ENCODE assay signal across 8 mouse cellular contexts in the genomic region with DNA sequence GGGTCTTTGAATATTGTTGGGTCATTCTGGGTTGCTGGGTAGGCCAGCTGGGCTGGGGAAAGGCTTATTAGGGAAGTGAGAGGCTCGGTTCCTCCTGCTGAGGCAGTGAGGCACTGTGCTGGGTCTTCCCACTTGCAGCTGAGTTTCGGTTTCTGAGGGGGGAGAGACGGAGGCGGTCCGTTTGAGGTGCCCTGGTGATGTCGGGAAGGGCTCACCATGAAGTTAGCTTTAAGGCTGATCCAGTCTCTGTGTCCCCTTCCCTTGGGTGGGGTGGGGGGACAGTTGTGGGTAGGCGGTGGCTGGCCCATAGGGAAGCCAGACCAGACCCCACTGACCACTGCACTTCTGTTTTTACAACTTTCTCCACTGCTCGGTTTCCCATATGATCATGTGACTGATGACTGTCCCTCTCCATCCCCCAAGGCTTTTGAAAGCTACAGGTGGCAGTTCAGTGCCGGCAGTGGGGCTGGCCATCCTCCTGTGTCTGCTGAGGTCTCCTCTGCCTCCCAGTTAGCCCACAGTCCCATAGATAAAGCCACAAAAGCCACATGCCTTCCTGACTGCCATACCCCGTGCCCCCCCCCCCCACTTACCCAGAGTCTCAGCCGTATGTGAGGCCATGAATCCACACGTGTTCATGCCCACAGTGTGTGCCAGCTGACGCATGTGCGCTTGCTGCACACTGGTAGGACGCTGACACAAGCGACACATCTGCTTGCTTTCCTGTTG. TPM values are rescaled to one million over a fixed set of nuclear protein-coding genes. Genes with fewer than 3 reads are reported as not detected.
DNase-seq lines count a peak whose midpoint lies in the region; ATAC-seq and TF ChIP-seq lines count a peak whose summit lies in the region.

No protein-coding gene starts in this region.

- WGBS in limb, embryonic 14.5 days = 65% methylated on average over 16 of the region's 16 CpGs
- 4% methylated on average over 16 of the region's 16 CpGs for WGBS in spleen, adult 2 months
- 71% methylated on average over 16 of the region's 16 CpGs for WGBS in forebrain, embryonic 12.5 days

- peaks cover 42% of the 10 kb centered on the region for H3K36me3 ChIP-seq in limb, embryonic 14.5 days (ENCODE audit: control insufficient read depth, insufficient read depth, low read length)
- H3K36me3 ChIP-seq in spleen, adult 2 months (ENCODE audit: control insufficient read depth, insufficient read depth, low read length) = peaks cover 6% of the 10 kb centered on the region; the same call in 1 of the 2 replicates
- peaks cover 34% of the 10 kb centered on the region for H3K36me3 ChIP-seq in forebrain, embryonic 12.5 days (replicated peaks)

- no peak for TF ChIP-seq CTCF in spleen, adult 2 months (IDR thresholded peaks at IDR 0.05; ENCODE audit: extremely low read depth, insufficient read depth, insufficient read length, insufficient replicate concordance)

- peak overlapping the region; percentile 53 for H3K4me3 ChIP-seq in brown adipose tissue, adult 24 weeks (ENCODE audit: insufficient read depth, low read depth, low read length)
- no peak overlapping the region for H3K4me3 ChIP-seq in limb, embryonic 14.5 days (replicated peaks; ENCODE audit: low read length)
- peak overlapping the region; percentile 57; the same call in 1 of the 2 replicates for H3K4me3 ChIP-seq in spleen, adult 2 months (ENCODE audit: extremely low read depth, insufficient read depth, insufficient read length)
- no peak overlapping the region for H3K4me3 ChIP-seq in forebrain, embryonic 12.5 days (replicated peaks)

- TF ChIP-seq POLR2A in limb, embryonic 14.5 days (IDR thresholded peaks at IDR 0.05; ENCODE audit: borderline replicate concordance, extremely low read depth, insufficient read depth, insufficient read length) = no peak
- TF ChIP-seq POLR2A in spleen, adult 2 months (IDR thresholded peaks at IDR 0.05; ENCODE audit: low read depth, low read length) = no peak

- H3K9me3 ChIP-seq in limb, embryonic 14.5 days (ENCODE audit: control insufficient read depth, low read length) = no peaks in the 10 kb centered on the region
- no peaks in the 10 kb centered on the region for H3K9me3 ChIP-seq in forebrain, embryonic 12.5 days

- peaks cover 14% of the 10 kb centered on the region; the same call in 1 of the 2 replicates for H3K4me1 ChIP-seq in brown adipose tissue, adult 24 weeks (ENCODE audit: control insufficient read depth, insufficient read depth, insufficient read length, low read length)
- peaks cover 11% of the 10 kb centered on the region for H3K4me1 ChIP-seq in limb, embryonic 14.5 days (ENCODE audit: control insufficient read depth, insufficient read depth, low read length)
- H3K4me1 ChIP-seq in spleen, adult 2 months (ENCODE audit: control insufficient read depth, insufficient read depth, insufficient read length) = peaks cover 19% of the 10 kb centered on the region; the same call in 1 of the 2 replicates
- peaks cover 20% of the 10 kb centered on the region for H3K4me1 ChIP-seq in forebrain, embryonic 12.5 days

- no peak overlapping the region for H3K4me2 ChIP-seq in limb, embryonic 14.5 days (replicated peaks; ENCODE audit: low read depth, low read length, severe bottlenecking)
- no peak overlapping the region for H3K4me2 ChIP-seq in forebrain, embryonic 12.5 days

- H3K27me3 ChIP-seq in limb, embryonic 14.5 days (ENCODE audit: control insufficient read depth, insufficient read depth, low read length) = no peaks in the 10 kb centered on the region
- no peaks in the 10 kb centered on the region for H3K27me3 ChIP-seq in spleen, adult 2 months (ENCODE audit: control insufficient read depth, insufficient read depth, low read length)
- peaks cover 9% of the 10 kb centered on the region for H3K27me3 ChIP-seq in forebrain, embryonic 12.5 days

- peak overlapping the region; percentile 31; the same call in 1 of the 2 replicates for H3K9ac ChIP-seq in limb, embryonic 14.5 days (ENCODE audit: low read depth, low read length, severe bottlenecking)
- no peak overlapping the region for H3K9ac ChIP-seq in forebrain, embryonic 12.5 days

- peak overlapping the region; percentile 51 for H3K27ac ChIP-seq in brown adipose tissue, adult 24 weeks (replicated peaks; ENCODE audit: low read depth, low read length)
- H3K27ac ChIP-seq in limb, embryonic 14.5 days (replicated peaks; ENCODE audit: low read depth, low read length) = no peak overlapping the region
- H3K27ac ChIP-seq in spleen, adult 2 months (ENCODE audit: insufficient read depth, low read length) = peak overlapping the region; percentile 93
- no peak overlapping the region for H3K27ac ChIP-seq in forebrain, embryonic 12.5 days

- peak; percentile 50 to 76 for DNase-seq in heart, adult 18-20 months
- no peak for DNase-seq in heart, postnatal 4 days
- peak; percentile 97 for DNase-seq in A20 (ENCODE audit: low read depth, low spot score)
- DNase-seq in limb, embryonic 14.5 days (ENCODE audit: low spot score) = no peak
- peak; percentile 76 to 78 for DNase-seq in spleen, adult 2 months (ENCODE audit: low read depth in 1 of 2, low spot score in 2 of 2)
- DNase-seq in c-Kit-positive CD71-positive TER-119-positive erythroid progenitor cells, embryonic 14.5 days (ENCODE audit: low spot score) = no peak

- ATAC-seq in limb, embryonic 14.5 days (ENCODE audit: low FRiP score, low read depth) = no peak
- no peak for ATAC-seq in forebrain, embryonic 12.5 days (ENCODE audit: low FRiP score)

RNA-seq across cellular contexts. Expression of gene Grn, which starts 2.2 kb away (rescaled TPM):
- total RNA-seq in heart, adult 18-20 months (2021) = 10 to 100 TPM; 82.0 to 98.0 TPM
- total RNA-seq in heart, postnatal 4 days (2021) = 100 to 1,000 TPM; 141 to 144 TPM
- polyA plus RNA-seq in brown adipose tissue, adult 24 weeks (2012; ENCODE audit: insufficient read depth, insufficient read length, missing spikeins) = 57.5 and 78.8 TPM in 2 replicates
- polyA plus RNA-seq in limb, embryonic 14.5 days (2012; rRNA removed) = 120 and 135 TPM in 2 replicates
- 118 and 133 TPM in 2 replicates for polyA plus RNA-seq in limb, embryonic 14.5 days (2014; fragmentation: Nextera tagmentation; extraction: Ambion mirVana)
- 232 and 240 TPM in 2 replicates for polyA plus RNA-seq in spleen, adult 2 months (2012; rRNA removed)
- 55.5 and 57.6 TPM in 2 replicates for polyA plus RNA-seq in forebrain, embryonic 12.5 days (2016; fragmentation: Nextera tagmentation; extraction: Ambion mirVana)

RNA-seq across cellular contexts. Expression of gene Fam171a2, which starts 15.2 kb away (rescaled TPM):
- 1 to 10 TPM; 3.4 to 4.8 TPM for total RNA-seq in heart, adult 18-20 months (2021)
- 10 to 100 TPM; 30.2 to 30.5 TPM for total RNA-seq in heart, postnatal 4 days (2021)
- 0.63 and 1.0 TPM in 2 replicates for polyA plus RNA-seq in brown adipose tissue, adult 24 weeks (2012; ENCODE audit: insufficient read depth, insufficient read length, missing spikeins)
- polyA plus RNA-seq in limb, embryonic 14.5 days (2012; rRNA removed) = 56.8 and 85.1 TPM in 2 replicates
- polyA plus RNA-seq in limb, embryonic 14.5 days (2014; fragmentation: Nextera tagmentation; extraction: Ambion mirVana) = 8.9 and 10.0 TPM in 2 replicates
- 4.1 and 5.2 TPM in 2 replicates for polyA plus RNA-seq in spleen, adult 2 months (2012; rRNA removed)
- polyA plus RNA-seq in forebrain, embryonic 12.5 days (2016; fragmentation: Nextera tagmentation; extraction: Ambion mirVana) = 13.3 and 15.2 TPM in 2 replicates

RNA-seq across cellular contexts. Expression of gene Slc25a39, which starts 24.5 kb away (rescaled TPM):
- 100 to 1,000 TPM; 187 to 194 TPM for total RNA-seq in heart, adult 18-20 months (2021)
- total RNA-seq in heart, postnatal 4 days (2021) = 100 to 1,000 TPM; 161 to 165 TPM
- polyA plus RNA-seq in brown adipose tissue, adult 24 weeks (2012; ENCODE audit: insufficient read depth, insufficient read length, missing spikeins) = 397 and 609 TPM in 2 replicates
- 120 and 181 TPM in 2 replicates for polyA plus RNA-seq in limb, embryonic 14.5 days (2012; rRNA removed)
- 179 and 195 TPM in 2 replicates for polyA plus RNA-seq in limb, embryonic 14.5 days (2014; fragmentation: Nextera tagmentation; extraction: Ambion mirVana)
- 348 and 407 TPM in 2 replicates for polyA plus RNA-seq in spleen, adult 2 months (2012; rRNA removed)
- 173 TPM in 2 replicates for polyA plus RNA-seq in forebrain, embryonic 12.5 days (2016; fragmentation: Nextera tagmentation; extraction: Ambion mirVana)

RNA-seq across cellular contexts. Expression of gene Itga2b, which starts 37.6 kb away (rescaled TPM):
- total RNA-seq in heart, adult 18-20 months (2021) = 1 to 10 TPM; 4.1 to 4.4 TPM
- 1 to 10 TPM; 4.2 to 5.4 TPM for total RNA-seq in heart, postnatal 4 days (2021)
- 1.4 and 2.0 TPM in 2 replicates for polyA plus RNA-seq in brown adipose tissue, adult 24 weeks (2012; ENCODE audit: insufficient read depth, insufficient read length, missing spikeins)
- 7.0 and 7.3 TPM in 2 replicates for polyA plus RNA-seq in limb, embryonic 14.5 days (2012; rRNA removed)
- polyA plus RNA-seq in limb, embryonic 14.5 days (2014; fragmentation: Nextera tagmentation; extraction: Ambion mirVana) = 3.5 and 5.0 TPM in 2 replicates
- 60.4 and 60.8 TPM in 2 replicates for polyA plus RNA-seq in spleen, adult 2 months (2012; rRNA removed)
- 3.5 and 4.5 TPM in 2 replicates for polyA plus RNA-seq in forebrain, embryonic 12.5 days (2016; fragmentation: Nextera tagmentation; extraction: Ambion mirVana)

RNA-seq across cellular contexts. Expression of gene Rundc3a, which starts 39.1 kb away (rescaled TPM):
- total RNA-seq in heart, adult 18-20 months (2021) = under 1 TPM in 1 of 2 experiments, not detected in 1; 0.64 TPM
- total RNA-seq in heart, postnatal 4 days (2021) = 1 to 10 TPM in 1 of 2 experiments, under 1 TPM in 1; 0.50 to 1.9 TPM
- polyA plus RNA-seq in brown adipose tissue, adult 24 weeks (2012; ENCODE audit: insufficient read depth, insufficient read length, missing spikeins) = not detected in 2 replicates
- 2.9 and 3.2 TPM in 2 replicates for polyA plus RNA-seq in limb, embryonic 14.5 days (2012; rRNA removed)
- 1.0 and 1.1 TPM in 2 replicates for polyA plus RNA-seq in limb, embryonic 14.5 days (2014; fragmentation: Nextera tagmentation; extraction: Ambion mirVana)
- 3.6 and 4.0 TPM in 2 replicates for polyA plus RNA-seq in spleen, adult 2 months (2012; rRNA removed)
- 103 and 113 TPM in 2 replicates for polyA plus RNA-seq in forebrain, embryonic 12.5 days (2016; fragmentation: Nextera tagmentation; extraction: Ambion mirVana)

Comparison
In these comparisons a context has a peak if more than half of its experiments do, and no peak if none do; other contexts are left out.
1. DNase-seq: peak in heart, adult 18-20 months (2 of 2), A20 (single experiment) and spleen, adult 2 months (2 of 2); none in heart, postnatal 4 days (single experiment), limb, embryonic 14.5 days (single experiment) and c-Kit-positive CD71-positive TER-119-positive erythroid progenitor cells, embryonic 14.5 days (single experiment).
2. H3K27ac ChIP-seq: peak in brown adipose tissue, adult 24 weeks (single experiment) and spleen, adult 2 months (single experiment); none in limb, embryonic 14.5 days (single experiment) and forebrain, embryonic 12.5 days (single experiment).
3. H3K4me3 ChIP-seq: peak in brown adipose tissue, adult 24 weeks (single experiment) and spleen, adult 2 months (single experiment); none in limb, embryonic 14.5 days (single experiment) and forebrain, embryonic 12.5 days (single experiment).